Comparison of ENCODE assay signal across 10 mouse cellular contexts in the genomic region with DNA sequence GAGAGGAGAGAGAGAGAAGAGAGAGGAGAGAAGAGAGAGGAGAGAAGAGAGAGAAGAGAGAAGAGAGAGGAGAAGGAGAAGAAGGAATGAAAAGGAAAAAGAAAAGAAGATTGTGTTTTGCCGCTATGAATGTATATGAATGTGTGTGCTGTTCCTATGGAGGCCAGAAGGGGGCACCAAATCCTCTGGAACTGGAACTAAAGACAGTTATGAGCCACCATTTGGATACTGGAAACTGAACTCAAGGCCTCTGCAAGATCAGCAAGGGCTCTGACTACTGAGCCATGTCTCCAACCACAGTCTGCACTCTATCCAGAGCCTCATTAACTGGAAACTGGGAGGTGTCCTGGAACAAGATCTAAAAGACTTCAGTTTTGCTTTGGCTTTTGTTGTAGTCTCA. TPM values are rescaled to one million over a fixed set of nuclear protein-coding genes. Genes with fewer than 3 reads are reported as not detected.
A peak's percentile ranks its signal among the peaks of the same experiment; 100 is the strongest.
DNase-seq lines count a peak whose midpoint lies in the region; ATAC-seq and TF ChIP-seq lines count a peak whose summit lies in the region.
"Had no signal": no experiment of that assay in that cellular context is flagged by ENCODE, and none has a peak within 500 bp of the region (broad histone marks: within the 10 kb centered on the region; RNA-seq: fewer than 3 reads in every experiment).

No protein-coding gene starts in this region.

- H3K4me2 ChIP-seq in liver, embryonic 12.5 days = no peak overlapping the region
- H3K4me2 ChIP-seq: limb, embryonic 12.5 days had no signal

- H3K4me1 ChIP-seq in liver, adult 2 months (ENCODE audit: control insufficient read depth, insufficient read depth, low read length) = 0 out of 2 replicates have a peak, but pooled peaks cover 3% of the 10 kb centered on the region
- H3K4me1 ChIP-seq in liver, embryonic 12.5 days = peaks cover 22% of the 10 kb centered on the region

- no peak overlapping the region for H3K9ac ChIP-seq in liver, adult 2 months (ENCODE audit: low read depth, low read length)
- no peak overlapping the region for H3K9ac ChIP-seq in liver, embryonic 12.5 days
- H3K9ac ChIP-seq: limb, embryonic 12.5 days had no signal

- H3K36me3 ChIP-seq in liver, adult 2 months (ENCODE audit: control insufficient read depth, insufficient read depth, low read length) = no peaks in the 10 kb centered on the region
- H3K36me3 ChIP-seq in liver, embryonic 12.5 days = peaks cover 49% of the 10 kb centered on the region

- no peaks in the 10 kb centered on the region for H3K9me3 ChIP-seq in liver, embryonic 12.5 days (replicated peaks)

- TF ChIP-seq POLR2A in liver, adult 2 months (IDR thresholded peaks at IDR 0.05; ENCODE audit: extremely low read depth, insufficient read depth, low read length) = no peak

- peak; percentile 51 for DNase-seq in adrenal gland, postnatal 10 days
- DNase-seq in adrenal gland, adult 2 months = no peak
- no peak for DNase-seq in liver, adult 2 months (ENCODE audit: extremely low read depth, low read depth, low spot score)
- peak; percentile 49 for DNase-seq in mesoderm, embryonic 11.5 days (ENCODE audit: low read depth, low spot score)
- no peak for DNase-seq in frontal cortex, adult 2 months (ENCODE audit: extremely low spot score in 1 of 2, low spot score in 1 of 2)
- no peak for DNase-seq in gastrocnemius, postnatal 4 days (ENCODE audit: low spot score in 2 of 2)

- no peak overlapping the region for H3K4me3 ChIP-seq in liver, adult 2 months (ENCODE audit: insufficient read depth, low read depth, low read length)
- no peak overlapping the region for H3K4me3 ChIP-seq in liver, embryonic 12.5 days
- H3K4me3 ChIP-seq: limb, embryonic 12.5 days had no signal

- H3K79me2 ChIP-seq in liver, adult 2 months (ENCODE audit: control insufficient read depth, insufficient read depth, low read length) = no peaks in the 10 kb centered on the region

- TF ChIP-seq CTCF in liver, adult 2 months (IDR thresholded peaks at IDR 0.05; ENCODE audit: low read depth, low read length) = peak; percentile 58

- no peaks in the 10 kb centered on the region for H3K27me3 ChIP-seq in liver, adult 2 months (ENCODE audit: control insufficient read depth, insufficient read depth, low read length)
- H3K27me3 ChIP-seq in liver, embryonic 12.5 days (replicated peaks) = no peaks in the 10 kb centered on the region
- H3K27me3 ChIP-seq: limb, embryonic 12.5 days had no signal

- 89% methylated on average over 1 of the region's 1 CpGs for WGBS in liver, adult 2 months
- WGBS in liver, embryonic 12.5 days (ENCODE audit: insufficient replicate concordance) = 46% methylated on average over 1 of the region's 1 CpGs

- no peak for ATAC-seq in liver, embryonic 12.5 days
- ATAC-seq in granulocyte monocyte progenitor cell, adult 5-6 weeks (replicated peaks; ENCODE audit: poor library complexity, severe bottlenecking) = peak; percentile 56

- no peak overlapping the region for H3K27ac ChIP-seq in liver, adult 2 months (replicated peaks; ENCODE audit: insufficient read depth, low read depth, low read length)
- no peak overlapping the region for H3K27ac ChIP-seq in liver, embryonic 12.5 days
- H3K27ac ChIP-seq: limb, embryonic 12.5 days had no signal

RNA-seq across cellular contexts. Expression of a gene that starts 31.3 kb away (rescaled TPM):
- 1 to 10 TPM; 1.5 to 1.9 TPM for total RNA-seq in adrenal gland, postnatal 10 days (2021)
- 1 to 10 TPM; 1.4 to 3.1 TPM for total RNA-seq in adrenal gland, adult 2 months (2021)
- 1.1 and 1.6 TPM in 2 replicates for polyA plus RNA-seq in adrenal gland, adult 2 months (2012; rRNA removed)
- under 0.01 TPM in 1 of 2 replicates, not detected in the other for total RNA-seq in liver, adult 2 months (2014; rRNA removed)
- 0.02 TPM in 1 of 2 replicates, not detected in the other for polyA plus RNA-seq in liver, adult 2 months (2012; rRNA removed)
- polyA plus RNA-seq in liver, embryonic 12.5 days (2016; fragmentation: Nextera tagmentation; extraction: Ambion mirVana) = 0.06 TPM in 2 replicates
- not detected in 2 replicates for total RNA-seq in granulocyte monocyte progenitor cell, adult 5-6 weeks (2014; fragmentation: Nextera tagmentation)
- not detected in 2 replicates for total RNA-seq in granulocyte monocyte progenitor cell, adult 5-6 weeks (2017)
- 1.5 and 1.7 TPM in 2 replicates for polyA plus RNA-seq in frontal cortex, adult 2 months (2012; rRNA removed)
- total RNA-seq in gastrocnemius, postnatal 4 days (2021) = not detected
- polyA plus RNA-seq: limb, embryonic 12.5 days; stomach, embryonic 14.5 days had no signal

RNA-seq across cellular contexts. Expression of a gene that starts 32.1 kb away (rescaled TPM):
- 10 to 100 TPM; 40.4 to 57.2 TPM for total RNA-seq in adrenal gland, postnatal 10 days (2021)
- 10 to 100 TPM; 38.8 to 41.0 TPM for total RNA-seq in adrenal gland, adult 2 months (2021)
- polyA plus RNA-seq in adrenal gland, adult 2 months (2012; rRNA removed) = 84.1 and 106 TPM in 2 replicates
- total RNA-seq in liver, adult 2 months (2014; rRNA removed) = 7.9 and 8.6 TPM in 2 replicates
- 15.8 and 27.9 TPM in 2 replicates for polyA plus RNA-seq in liver, adult 2 months (2012; rRNA removed)
- polyA plus RNA-seq in liver, embryonic 12.5 days (2016; fragmentation: Nextera tagmentation; extraction: Ambion mirVana) = 13.8 and 15.5 TPM in 2 replicates
- 13.5 and 17.6 TPM in 2 replicates for total RNA-seq in granulocyte monocyte progenitor cell, adult 5-6 weeks (2014; fragmentation: Nextera tagmentation)
- 7.2 and 10.7 TPM in 2 replicates for total RNA-seq in granulocyte monocyte progenitor cell, adult 5-6 weeks (2017)
- 163 and 182 TPM in 2 replicates for polyA plus RNA-seq in frontal cortex, adult 2 months (2012; rRNA removed)
- total RNA-seq in gastrocnemius, postnatal 4 days (2021) = 10 to 100 TPM; 32.6 to 34.5 TPM

RNA-seq across cellular contexts. Expression of a gene that starts 43.3 kb away (rescaled TPM):
- total RNA-seq in adrenal gland, postnatal 10 days (2021) = 10 to 100 TPM; 27.6 to 31.7 TPM
- 10 to 100 TPM; 13.9 to 23.6 TPM for total RNA-seq in adrenal gland, adult 2 months (2021)
- 19.7 and 22.2 TPM in 2 replicates for polyA plus RNA-seq in adrenal gland, adult 2 months (2012; rRNA removed)
- 1.3 and 2.5 TPM in 2 replicates for total RNA-seq in liver, adult 2 months (2014; rRNA removed)
- polyA plus RNA-seq in liver, adult 2 months (2012; rRNA removed) = 1.7 and 2.2 TPM in 2 replicates
- polyA plus RNA-seq in liver, embryonic 12.5 days (2016; fragmentation: Nextera tagmentation; extraction: Ambion mirVana) = 7.4 and 8.6 TPM in 2 replicates
- 18.0 and 22.5 TPM in 2 replicates for total RNA-seq in granulocyte monocyte progenitor cell, adult 5-6 weeks (2014; fragmentation: Nextera tagmentation)
- total RNA-seq in granulocyte monocyte progenitor cell, adult 5-6 weeks (2017) = 20.7 and 23.8 TPM in 2 replicates
- 18.5 and 19.9 TPM in 2 replicates for polyA plus RNA-seq in frontal cortex, adult 2 months (2012; rRNA removed)
- total RNA-seq in gastrocnemius, postnatal 4 days (2021) = 10 to 100 TPM; 32.3 to 35.7 TPM

Comparison
In these comparisons a context has a peak if more than half of its experiments do, and no peak if none do; other contexts are left out.
1. DNase-seq: peak in adrenal gland, postnatal 10 days (single experiment) and mesoderm, embryonic 11.5 days (single experiment); none in adrenal gland, adult 2 months (single experiment), liver, adult 2 months (single experiment), frontal cortex, adult 2 months (0 of 2) and gastrocnemius, postnatal 4 days (0 of 2).